Mouse (Mus musculus) heart, postnatal 14 days (tissue): ENCODE results near the gene Prph2. TPM values are rescaled to one million over a fixed set of nuclear protein-coding genes. Genes with fewer than 3 reads are reported as not detected.

Source experiments
- DNase-seq, 2 experiments: peaks; one replicate each; pipeline ENCODE4 v3.0.0; 2021 to 2022
- intact Hi-C: fragments of 180-260 bp; cut with DNase I; formaldehyde crosslinking; loops from one replicate; pipeline ENCODE4 v1.15.1; 2025
- long read RNA-seq, 2 experiments: library from polyadenylated mRNA; stranded (forward); transcript quantifications; one replicate each; pipeline ENCODE4 v2.0.0; 2021
- total RNA-seq, 2 experiments: library from RNA; stranded (reverse); gene quantifications; 2 replicates each; pipeline ENCODE4 v1.2.3; 2021

Gene Prph2
- not detected for total RNA-seq
- long read RNA-seq, experiment 1 = 0 reads
- long read RNA-seq, experiment 2 = 0 reads

- no peak for DNase-seq
- intact Hi-C loops = no loop called here
Observed at GRCm38 (mm10) chr17:46910186-46910585, at the start of gene Prph2. Prph2 (plus strand) TSS chr17:46910459.

DNA sequence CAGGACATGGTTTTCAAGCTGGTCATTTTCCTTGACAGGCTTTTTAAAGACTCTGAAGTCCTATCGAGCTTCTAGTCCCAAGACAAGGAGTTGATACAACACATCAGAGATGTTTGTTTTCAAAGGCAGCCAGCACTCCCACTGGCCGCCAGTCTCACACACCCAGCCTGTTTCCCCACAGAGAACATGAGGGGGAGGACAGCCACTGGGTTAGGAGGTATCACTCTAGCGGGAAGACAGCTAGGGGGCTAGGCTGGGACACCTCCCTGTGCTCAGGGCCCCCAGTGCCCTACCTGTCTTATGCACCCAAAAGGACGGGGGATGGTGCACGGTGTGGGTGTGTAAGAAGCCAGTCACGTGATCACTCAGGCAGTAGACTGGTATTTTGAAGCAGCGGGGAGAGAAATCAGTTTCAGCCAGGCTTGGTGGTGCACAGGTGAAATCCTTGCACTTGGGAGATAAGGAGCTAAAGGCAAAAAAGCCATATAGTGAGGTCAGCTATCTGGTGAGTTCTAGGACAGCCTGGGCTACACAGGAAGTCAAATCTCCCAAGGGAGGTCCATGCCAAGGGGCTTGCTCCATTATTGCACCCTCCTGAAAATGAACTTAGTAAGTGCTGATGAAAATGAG is 45.6 kb upstream of the Prph2 start:
- no peak for DNase-seq
- intact Hi-C loops = no loop called here

DNA sequence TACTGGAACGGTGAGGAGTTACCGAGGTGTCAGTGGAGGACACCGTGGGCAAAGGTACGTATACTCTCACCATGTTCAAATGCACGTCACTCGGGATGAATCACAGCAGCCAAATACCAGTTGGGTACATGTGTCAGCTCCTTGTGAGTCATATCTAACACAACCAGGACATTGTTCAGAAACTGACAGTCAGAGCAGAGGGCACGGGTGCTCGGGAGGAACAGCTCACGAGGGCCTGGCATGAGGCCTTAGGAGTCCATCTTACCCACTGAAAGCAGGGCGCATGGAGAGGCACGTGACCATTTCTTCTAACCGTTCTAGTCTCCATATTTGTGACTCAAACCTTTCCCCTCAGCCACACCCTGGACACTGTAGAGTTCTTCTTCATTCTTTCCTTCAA is 43.4 kb upstream of the Prph2 start:
- intact Hi-C loops = no loop called here
- no peak for DNase-seq

DNA sequence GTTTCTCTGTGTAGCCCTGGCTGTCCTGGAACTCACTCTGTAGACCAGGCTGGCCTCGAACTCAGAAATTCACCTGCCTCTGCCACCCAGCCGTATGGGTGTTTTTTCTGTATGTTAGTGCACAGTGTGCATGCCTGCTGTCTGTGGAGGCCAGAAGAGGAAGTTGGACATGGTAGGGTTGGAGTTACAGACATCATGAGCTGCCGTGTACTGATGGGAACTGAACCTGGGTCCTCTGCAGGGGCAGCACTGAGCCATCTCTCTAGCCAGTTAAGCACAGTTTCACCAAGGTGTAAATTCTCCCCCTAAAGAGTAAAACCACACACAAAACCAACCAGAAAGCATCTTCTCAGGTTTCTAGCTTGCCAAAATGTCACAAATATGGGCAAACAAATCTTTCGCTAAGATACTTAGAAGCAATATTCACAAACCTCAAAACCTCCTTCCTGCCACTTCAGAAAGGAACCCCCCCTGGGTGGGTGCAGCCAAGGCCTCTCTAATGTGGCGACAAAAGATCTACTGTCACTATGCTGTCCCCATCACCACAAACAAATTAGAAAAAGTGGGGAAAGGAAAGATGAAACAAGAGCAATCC is 40.0 kb upstream of the Prph2 start:
- intact Hi-C loops = no loop called here
- no peak for DNase-seq

GRCm38 (mm10) chr17:46870913-46871312 is 39.3 kb upstream of the Prph2 start:
- DNase-seq = no peak
- intact Hi-C loops = no loop called here

DNA sequence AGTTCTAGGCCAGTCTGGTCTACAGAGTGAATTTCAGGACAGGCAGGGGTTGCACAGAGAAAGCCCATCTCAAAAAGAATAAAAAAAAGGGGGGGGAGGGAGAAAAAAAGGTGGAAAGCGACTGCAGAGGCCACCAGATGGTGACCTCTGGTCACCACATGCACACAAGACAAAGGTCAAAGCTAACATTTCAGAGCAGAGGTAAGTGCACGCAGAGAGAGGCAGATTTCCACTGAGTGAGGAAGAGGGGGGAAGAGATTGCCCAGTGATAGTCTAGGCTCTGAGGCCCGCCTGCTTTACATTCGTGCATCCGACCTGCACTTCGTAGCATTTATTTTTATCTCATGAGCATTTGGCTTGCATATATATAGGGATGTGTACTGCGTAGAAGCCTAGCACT is 37.5 kb upstream of the Prph2 start:
- no peak for DNase-seq
- intact Hi-C loops = no loop called here

DNA sequence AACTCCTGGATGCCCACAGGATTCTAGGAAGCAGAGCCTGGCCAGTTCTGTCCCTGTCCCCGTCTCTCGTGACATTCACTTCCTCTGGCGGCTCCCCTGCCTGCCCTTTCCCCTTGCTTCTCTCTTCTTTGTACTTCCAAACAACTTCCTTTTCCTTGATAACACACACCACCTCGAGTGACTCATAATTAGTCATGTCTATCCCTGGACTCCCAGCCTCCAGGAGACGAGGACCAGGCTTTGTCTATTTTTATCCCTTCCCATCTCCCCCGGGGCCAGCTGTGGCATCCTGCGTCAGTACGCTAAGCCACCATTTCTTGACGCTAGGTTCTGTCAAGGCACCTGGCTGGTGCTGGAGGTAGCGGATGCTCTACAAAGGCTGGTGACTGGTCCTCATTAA is 36.1 kb upstream of the Prph2 start:
- DNase-seq = peak; percentile 57 to 58
- intact Hi-C loops = no loop called here

DNA sequence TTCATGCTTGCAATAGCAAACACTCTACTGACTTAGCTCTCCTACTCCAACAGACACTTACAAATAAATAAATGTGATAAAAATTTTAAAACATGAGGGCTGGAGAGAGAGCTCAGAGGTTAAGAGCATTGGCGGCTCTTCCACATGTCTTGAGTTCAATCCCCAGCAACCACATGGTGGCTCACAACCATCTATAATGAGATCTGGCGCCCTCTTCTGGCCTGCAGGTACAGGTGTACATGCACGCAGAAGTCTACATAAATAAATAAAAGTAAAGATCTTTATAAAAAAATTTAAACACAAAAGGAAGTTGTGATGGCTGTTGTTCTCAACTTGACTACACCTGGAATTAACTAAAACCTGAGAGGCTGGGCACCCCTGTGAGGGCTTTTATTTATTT is 34.6 kb upstream of the Prph2 start:
- DNase-seq = no peak
- intact Hi-C loops = loop anchor here (2.0 kb wide), 1 partner anchor 15 kb away; no protein-coding TSS in a partner anchor

- no peak for DNase-seq
- intact Hi-C loops = loop anchor here (2.0 kb wide), 1 partner anchor 16 kb away; no protein-coding TSS in a partner anchor
Observed at GRCm38 (mm10) chr17:46876371-46876950, 33.8 kb upstream of the Prph2 start.

GRCm38 (mm10) chr17:46877061-46877460 is 33.2 kb upstream of the Prph2 start:
- intact Hi-C loops = loop anchor here (2.0 kb wide), 1 partner anchor 16 kb away; no protein-coding TSS in a partner anchor
- no peak for DNase-seq

DNA sequence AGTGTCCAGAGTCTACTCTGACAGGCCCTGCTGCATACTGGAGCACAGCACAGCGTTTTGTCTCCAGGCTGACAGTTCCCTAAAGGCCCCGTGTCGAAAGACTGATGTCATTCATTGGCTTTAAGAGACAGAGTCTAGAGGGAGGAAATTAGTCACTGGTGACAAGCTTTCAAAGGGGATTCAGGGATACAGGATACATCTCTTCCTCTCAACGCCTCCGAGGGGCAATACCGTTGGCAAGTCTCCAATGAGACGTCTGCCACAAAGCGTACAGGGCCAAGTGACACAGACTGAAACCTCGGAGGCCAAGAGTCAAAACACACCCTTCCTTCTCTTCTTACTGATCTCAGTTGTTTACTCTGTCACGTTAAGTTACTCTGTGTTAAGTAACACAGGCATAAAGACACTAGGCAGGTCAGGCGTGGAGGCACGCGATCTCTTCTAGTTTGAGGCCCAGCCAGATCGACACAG is 30.4 kb upstream of the Prph2 start:
- intact Hi-C loops = no loop called here
- DNase-seq = peak; percentile 72 to 75

- no peak for DNase-seq
- intact Hi-C loops = no loop called here
Observed at GRCm38 (mm10) chr17:46880322-46880721, 29.9 kb upstream of the Prph2 start.

DNA sequence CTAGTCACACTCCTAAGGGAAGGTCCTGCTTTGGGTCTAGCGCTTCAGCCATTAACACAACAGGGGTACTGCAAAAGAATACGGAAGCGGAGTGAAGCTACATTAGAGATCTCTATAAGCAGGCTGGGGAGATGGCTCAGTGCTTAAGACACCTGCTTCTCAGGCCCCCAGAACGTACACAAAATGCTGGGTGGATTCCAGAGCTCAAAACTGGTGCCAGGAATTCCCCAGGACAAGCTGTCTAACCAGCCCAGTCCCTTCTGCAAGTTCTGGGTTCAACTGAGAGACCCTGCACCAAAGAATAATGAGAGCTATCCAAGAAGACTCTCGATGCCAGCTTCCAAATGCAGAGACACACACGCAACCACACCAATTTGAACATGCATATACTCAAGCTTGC is 28.5 kb upstream of the Prph2 start:
- intact Hi-C loops = no loop called here

DNA sequence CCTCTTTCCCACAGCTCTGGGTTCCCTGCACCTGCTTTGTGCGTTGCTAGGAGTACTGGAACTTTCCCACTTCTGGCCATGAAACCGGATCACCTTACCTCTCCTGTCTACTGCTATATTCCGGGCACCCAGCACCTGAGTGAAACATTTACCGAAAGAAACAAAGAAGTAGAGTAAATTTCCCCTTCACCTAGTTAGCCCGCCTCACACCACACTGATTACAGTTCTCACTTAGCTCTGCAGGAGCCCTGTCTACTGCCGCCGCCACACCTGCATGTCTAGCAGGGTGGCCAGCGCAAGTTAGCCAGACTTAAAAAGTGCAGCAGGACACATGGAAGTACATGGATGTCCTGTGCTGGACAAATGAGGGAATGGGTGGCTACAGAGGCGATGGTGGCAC is 27.2 kb upstream of the Prph2 start:
- intact Hi-C loops = no loop called here
- no peak for DNase-seq

More for the DNA sequence above, 28.5 kb upstream of the Prph2 start:
- DNase-seq = no peak

DNA sequence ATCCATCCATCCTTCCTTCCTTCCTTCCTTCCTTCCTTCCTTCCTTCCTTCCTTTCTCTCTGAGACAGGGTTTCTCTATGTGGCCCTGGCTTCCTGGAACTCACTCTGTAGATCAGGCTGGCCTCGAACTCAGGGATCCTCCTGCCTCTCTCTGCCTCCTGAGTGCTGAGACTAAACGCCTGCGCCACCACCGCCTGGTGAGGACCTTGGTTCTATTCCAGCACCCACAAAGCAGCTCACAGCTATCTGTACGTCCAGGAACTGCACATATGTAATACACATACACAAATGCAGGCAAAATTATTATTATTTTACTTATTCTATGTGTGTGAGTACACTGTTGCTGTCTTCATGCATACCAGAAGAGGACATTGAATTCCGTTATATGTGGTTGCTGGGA is 25.5 kb upstream of the Prph2 start:
- no peak for DNase-seq
- intact Hi-C loops = no loop called here

DNA sequence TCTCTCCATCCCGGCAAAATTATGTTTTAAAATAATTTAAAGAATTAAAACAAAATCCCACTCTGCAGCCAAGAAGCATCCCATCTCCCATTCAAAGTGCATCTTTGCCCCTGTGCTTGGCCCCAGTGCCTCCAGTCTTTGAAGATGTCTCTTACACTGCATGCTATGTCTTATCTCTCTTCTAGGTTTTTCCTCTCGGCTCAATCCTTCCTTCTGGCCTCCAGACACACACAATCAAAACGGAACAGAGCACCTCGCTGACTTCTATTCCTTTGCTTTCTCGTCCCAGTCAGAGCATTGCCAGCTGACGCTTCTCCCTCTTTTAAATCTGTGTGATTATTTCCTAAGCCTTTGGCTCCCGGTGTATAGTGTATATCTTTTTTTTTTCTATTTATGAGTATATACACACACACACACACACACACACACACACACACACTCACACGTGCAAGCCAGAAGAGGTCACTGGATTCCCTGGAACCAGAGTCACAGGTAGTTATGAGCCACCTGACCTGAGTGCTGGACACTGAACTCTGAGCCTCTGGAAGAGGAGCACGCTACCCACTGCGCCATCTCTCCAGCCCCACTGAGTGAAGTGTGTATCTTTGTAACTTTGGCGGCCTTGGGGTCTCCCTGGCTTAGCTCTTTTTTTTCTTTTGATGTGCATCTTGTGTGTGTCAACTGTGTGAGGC is 24.9 kb upstream of the Prph2 start:
- DNase-seq = no peak
- intact Hi-C loops = no loop called here

DNA sequence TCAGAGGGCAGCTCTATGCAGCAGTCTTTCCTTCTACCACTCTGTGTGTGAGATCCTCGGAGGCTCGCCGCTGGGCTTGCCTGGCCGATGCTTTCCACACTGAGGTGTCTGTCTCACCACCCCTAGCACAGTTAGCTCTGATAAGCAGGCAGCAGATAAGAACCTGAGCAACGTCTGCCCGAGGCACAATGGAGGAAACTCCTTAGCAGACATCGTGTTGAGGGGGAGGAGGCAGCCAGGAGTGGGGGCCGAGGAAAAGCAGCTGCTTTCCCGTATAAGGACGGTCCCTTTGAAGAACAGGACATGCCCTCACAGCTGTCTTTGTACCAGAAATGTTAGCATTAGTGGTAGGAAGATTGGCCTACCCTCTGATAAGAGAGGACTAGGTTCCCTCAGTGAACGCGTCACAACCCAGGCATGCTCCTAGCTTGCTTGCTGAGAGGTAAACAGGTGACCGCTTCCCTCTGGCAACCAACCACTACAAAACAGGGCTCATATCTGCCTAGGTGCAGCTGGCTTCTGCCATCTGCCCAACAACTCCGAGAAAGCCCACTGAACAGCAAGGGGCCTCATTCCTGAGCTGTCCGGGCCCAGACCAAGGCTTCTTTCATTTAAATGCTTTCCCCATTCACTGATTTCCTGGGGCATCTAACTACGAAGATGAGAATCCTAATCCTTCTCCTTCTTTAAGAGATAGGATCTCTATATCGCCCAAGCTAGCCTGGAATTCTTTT is 24.2 kb upstream of the Prph2 start:
- intact Hi-C loops = no loop called here
- DNase-seq = no peak

DNA sequence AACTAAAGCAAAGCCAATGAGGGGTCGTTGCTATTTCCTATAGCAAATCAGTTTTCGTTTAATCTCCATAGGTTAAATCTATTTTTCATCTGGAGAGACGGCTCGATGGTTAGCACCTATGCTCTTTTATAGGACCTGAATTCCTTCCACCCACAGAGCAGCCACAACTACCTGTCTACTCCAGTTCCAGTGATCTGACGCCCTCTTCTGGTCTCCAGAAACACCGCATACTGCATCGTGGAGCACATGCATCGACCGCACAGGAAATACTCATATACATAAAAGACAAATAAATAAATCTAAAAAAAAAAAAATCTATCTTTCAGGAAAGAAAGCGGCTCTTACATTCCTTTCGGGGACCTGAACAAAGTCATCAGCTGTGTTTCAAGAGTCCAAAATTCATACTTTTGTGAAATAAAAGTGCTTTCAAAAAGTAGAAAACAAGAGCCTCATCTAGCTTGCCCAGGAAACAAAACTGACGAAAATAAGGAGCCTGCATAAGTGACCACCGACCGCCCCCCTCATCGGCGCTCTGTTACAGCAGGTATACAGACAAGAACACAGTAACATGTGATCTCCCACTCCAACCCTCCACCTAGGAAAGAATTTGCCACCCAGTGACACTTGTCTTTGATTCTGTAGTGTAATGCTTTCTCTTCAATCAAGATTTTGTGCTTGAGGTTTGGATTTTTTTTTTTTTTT is 21.6 kb upstream of the Prph2 start:
- peak; percentile 43 to 52 for DNase-seq
- intact Hi-C loops = loop anchor here (1.0 kb wide), 1 partner anchor 105 kb away; no protein-coding TSS in a partner anchor

- intact Hi-C loops = loop anchor here (1.0 kb wide), 1 partner anchor 32 kb away; no protein-coding TSS in a partner anchor
- DNase-seq = peak; percentile 84 to 85
Observed at GRCm38 (mm10) chr17:46889450-46890084, 20.7 kb upstream of the Prph2 start.
